Mouse (Mus musculus): Measurements from ENCODE around the gene Gm11037.

Gm11037 gene

GRCm38 (mm10) chr2:131132930-131133547 lies at the start of gene Gm11037:
Gene Gm11037 (plus strand): TSS chr2:131133497.
- peak; percentile 85 for DNase-seq

GRCm38 (mm10) chr2:131084206-131084605 lies 49.1 kb upstream of the Gm11037 start:
- no peak for DNase-seq

DNA sequence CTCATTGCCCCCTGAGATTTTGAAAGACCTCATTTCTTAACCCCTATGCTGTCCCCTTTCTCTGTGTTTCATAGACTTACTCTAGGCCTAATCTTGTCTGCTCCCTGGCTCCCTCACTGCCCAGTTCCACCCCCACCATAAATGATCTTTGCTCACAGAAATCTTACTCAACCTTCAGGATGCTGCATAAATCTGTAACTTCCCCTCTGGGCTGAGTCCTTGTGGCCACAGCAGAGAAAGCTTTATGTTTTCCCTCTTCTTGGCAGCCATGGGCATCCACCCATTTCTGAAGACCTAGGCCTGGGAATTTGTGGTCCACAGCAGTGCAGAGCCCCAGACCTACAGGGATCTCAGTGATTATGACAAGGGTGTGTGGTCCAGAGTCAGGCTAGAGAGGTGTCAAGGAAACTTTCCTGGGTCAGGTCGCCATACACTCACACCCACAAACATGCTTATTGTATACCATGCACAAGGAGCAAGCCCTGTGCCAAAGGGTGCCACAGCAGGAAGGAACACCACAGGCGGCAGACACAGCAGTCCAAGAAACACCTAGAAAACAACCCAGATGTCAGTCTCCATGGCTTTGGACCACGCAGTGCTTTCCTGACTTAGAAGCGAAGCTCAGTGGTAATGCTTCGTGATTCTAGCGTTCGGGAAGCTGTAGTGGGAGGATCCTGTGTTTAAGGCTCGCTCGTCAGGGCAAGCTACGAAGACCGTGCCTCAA lies 46.5 kb upstream of the Gm11037 start, which contains the start of gene Siglec1:
TSS of gene Siglec1 (minus strand) at position 99 of the 724 bp plus-strand sequence.
- DNase-seq, result peak; percentile 93

GRCm38 (mm10) chr2:131088581-131088980 lies 44.7 kb upstream of the Gm11037 start:
- peak; percentile 93 for DNase-seq

GRCm38 (mm10) chr2:131089634-131090033 lies 43.7 kb upstream of the Gm11037 start:
- DNase-seq, result peak; percentile 95

- peak; percentile 99 for DNase-seq
These were observed 42.4 kb upstream of the Gm11037 start for GRCm38 (mm10) chr2:131090852-131091251.

DNA sequence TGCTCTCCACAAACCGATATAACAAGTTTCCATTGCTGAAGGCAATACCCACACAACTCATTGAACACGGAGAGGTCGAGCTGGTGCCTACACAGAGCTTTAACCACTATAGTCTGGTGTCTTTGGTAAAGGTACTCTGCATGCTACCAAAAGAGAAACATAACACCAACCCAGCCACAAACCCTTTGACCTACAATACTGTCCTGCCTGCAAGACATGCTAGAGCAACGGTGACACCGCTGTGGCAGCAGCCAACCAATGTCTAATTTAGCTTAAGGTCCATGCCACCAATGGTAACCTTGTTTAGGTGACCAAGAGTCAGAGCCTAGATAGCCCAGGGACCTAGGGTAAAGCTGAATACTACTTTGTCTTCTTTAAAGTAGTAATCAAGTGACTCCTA lies 39.7 kb upstream of the Gm11037 start:
- peak; percentile 65 for DNase-seq

DNA sequence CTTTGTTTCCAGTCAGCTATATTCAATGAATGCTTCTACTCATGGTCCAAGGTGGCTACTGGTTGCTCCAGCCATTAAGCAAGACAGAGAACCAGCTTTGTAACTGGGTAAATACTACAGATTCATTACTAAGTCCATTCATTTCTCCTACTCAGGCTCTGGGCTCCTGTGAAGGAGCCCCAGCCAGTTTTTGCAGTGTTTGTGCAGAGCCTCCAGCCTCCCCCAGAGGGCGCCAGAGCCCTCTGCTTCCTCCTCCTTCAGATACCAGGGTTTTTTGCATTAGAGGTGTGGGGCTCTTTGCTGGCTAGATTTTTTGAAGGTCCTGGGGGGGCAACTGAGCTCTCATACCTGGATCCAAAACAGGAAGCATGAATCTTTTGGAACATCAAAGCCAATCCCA lies 38.5 kb upstream of the Gm11037 start:
- peak; percentile 97 for DNase-seq

DNA sequence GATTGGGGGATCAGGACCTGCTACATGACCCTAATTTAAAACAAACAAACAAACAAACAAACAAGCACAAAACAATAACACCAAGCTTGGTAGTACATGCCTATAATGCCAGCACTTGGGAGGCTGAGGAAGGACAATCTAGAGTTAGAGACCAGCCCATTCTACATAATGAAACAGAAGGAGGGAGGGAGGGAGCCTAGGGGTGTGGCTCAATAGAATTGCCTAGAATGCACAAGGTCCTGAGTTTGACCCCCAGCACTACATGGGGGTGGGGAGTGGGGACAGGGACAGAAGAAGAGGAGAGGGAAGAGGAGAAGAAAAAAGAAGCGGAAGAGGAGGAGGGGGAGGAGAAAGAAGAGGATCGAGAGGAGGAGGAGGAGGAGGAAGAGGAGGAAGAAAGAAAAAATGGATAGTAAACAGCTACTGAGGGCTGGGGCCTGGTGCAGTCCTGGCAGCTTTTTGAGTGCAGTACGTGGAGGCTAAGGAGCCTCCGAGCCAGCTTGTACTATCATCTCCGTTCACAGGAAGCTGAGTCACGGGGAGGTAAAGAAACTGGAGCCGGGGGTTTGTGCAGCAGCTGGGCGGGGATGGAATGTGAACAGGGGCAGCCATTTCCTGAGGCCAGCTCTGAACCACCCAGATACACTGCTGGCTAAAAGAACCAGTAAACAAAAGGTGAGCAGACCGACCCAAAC lies 37.0 kb upstream of the Gm11037 start:
- DNase-seq, result peak; percentile 99

- peak; percentile 64 for DNase-seq
These were observed 36.2 kb upstream of the Gm11037 start for GRCm38 (mm10) chr2:131097087-131097486.

DNA sequence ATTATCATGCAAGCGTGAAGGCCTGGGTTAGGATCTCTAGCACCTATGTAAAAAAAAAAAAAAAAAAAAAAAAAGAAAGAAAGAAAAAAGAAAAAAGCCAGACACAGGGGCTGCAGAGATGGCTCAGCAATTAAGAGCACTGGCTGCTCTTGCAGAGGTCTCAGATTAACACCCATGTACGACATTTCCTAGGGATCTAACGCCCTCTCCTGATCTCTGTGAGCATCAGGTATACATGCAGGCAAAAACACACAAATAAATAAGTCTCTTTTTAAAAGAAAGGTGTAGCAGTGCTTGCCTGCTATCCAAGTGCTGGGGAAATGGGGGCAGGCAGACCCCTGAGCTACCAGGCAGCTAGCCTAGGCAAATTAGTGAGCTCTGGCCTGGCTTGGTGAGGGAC lies 31.8 kb upstream of the Gm11037 start:
- DNase-seq, result no peak

DNA sequence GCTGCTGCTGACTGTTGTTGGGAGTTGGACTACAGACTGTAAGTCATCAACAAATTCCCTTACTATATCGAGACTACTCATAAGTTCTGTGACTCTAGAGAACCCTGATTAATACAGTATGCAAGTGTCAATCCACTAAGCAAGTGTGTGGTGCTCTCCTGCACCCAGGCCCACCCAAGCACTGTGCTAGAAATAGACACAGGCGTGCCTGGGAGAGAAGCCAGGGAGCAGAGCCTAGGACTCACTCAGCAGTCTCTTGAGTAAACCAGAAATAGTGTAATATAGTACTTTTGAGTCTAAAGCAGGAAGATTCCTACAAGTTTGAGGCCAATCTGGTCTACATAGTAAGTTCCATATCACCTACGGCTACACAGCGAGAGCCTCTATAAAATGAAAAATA lies 29.3 kb upstream of the Gm11037 start:
- DNase-seq, result peak; percentile 94

- DNase-seq, result peak; percentile 90
These were observed 28.2 kb upstream of the Gm11037 start for GRCm38 (mm10) chr2:131105061-131105460.

DNA sequence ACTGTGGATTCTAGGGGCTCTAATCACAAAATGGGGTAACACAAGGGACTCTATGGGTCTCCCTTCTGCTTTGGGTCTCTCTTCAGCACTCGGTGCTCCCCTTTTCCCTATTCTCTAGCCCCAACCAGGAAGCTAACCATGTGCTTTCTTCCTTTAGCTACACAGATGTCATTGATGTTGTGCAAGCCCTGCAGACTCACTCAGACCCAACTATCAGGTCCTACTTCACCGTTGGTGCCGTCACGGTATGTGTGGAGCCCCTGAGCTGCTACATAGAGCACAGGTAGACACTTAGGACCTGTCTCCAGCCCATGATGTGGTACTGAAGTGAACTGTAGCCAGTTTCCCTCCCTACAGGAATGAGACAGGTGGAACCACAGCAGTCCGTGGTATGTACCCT lies 27.3 kb upstream of the Gm11037 start:
- peak; percentile 88 for DNase-seq

GRCm38 (mm10) chr2:131118968-131119574 lies 14.2 kb upstream of the Gm11037 start:
- DNase-seq, result peak; percentile 49

GRCm38 (mm10) chr2:131124166-131124565 lies 9.1 kb upstream of the Gm11037 start:
- DNase-seq, result peak; percentile 99

- DNase-seq, result peak; percentile 87
These were observed 7.9 kb upstream of the Gm11037 start for GRCm38 (mm10) chr2:131125157-131125963.

DNA sequence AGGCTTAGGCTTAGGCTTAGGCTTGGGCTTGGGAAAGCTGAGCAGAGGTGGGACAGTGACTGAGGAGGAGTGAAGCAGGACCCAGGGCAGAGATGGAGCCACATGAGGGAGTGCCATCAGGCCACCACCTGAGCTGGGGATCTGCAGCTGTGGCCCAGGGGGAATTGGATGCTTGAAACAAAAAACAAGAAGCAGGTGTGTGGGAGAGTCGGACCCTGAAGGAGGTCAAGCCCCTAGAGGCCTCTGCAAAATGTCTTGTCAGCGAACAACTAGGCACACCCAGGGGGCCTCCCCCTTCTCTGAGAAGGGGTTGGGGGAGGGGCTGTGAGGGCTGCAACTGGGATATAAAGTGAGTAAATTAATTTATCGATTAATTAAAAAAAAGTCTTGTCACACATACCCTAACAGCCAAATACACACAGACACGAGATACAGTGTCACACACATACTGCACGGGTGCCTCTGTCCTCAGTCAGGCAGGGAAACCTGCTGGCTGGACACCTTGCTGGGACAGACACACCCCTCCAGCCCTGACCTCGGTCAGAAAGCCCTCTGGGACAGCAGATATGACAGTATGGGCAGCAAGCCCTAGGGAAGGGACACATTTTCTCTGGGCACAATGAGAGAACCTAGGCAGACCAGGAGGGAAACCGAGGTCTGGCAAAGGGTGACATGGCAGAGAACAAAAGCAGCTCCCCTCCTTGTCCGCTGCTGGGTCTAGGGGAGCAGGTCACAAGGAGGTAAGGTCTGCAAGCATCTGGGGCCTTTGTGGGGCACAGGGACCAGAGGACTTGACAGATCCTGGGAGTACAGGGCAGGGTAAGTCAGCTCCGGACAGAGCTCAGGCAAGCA lies 7.1 kb upstream of the Gm11037 start:
- DNase-seq, result peak; percentile 91

GRCm38 (mm10) chr2:131127161-131127730 lies 6.1 kb upstream of the Gm11037 start, which contains the start of gene Hspa12b:
Gene Hspa12b (plus strand): TSS chr2:131127280.
- DNase-seq, result peak; percentile 99

GRCm38 (mm10) chr2:131128211-131128610 lies 5.1 kb upstream of the Gm11037 start:
- DNase-seq, result peak; percentile 98

GRCm38 (mm10) chr2:131128636-131129157 lies 4.6 kb upstream of the Gm11037 start:
- peak; percentile 78 for DNase-seq

Data from heart, adult 11 months (tissue).